Mouse (Mus musculus): Measurements from ENCODE around the gene Spryd7. TPM values are rescaled to one million over a fixed set of nuclear protein-coding genes. Genes with fewer than 3 reads are reported as not detected.
"Not testable (repeated sequence)": the region's sequence is repeated elsewhere in the genome, so short reads cannot be mapped to it uniquely, and the experiment has no call there.

The Spryd7 gene
- 21.3 and 22.8 TPM in 2 replicates for polyA plus RNA-seq (2015; fragmentation: Nextera tagmentation; extraction: Ambion mirVana)

DNA sequence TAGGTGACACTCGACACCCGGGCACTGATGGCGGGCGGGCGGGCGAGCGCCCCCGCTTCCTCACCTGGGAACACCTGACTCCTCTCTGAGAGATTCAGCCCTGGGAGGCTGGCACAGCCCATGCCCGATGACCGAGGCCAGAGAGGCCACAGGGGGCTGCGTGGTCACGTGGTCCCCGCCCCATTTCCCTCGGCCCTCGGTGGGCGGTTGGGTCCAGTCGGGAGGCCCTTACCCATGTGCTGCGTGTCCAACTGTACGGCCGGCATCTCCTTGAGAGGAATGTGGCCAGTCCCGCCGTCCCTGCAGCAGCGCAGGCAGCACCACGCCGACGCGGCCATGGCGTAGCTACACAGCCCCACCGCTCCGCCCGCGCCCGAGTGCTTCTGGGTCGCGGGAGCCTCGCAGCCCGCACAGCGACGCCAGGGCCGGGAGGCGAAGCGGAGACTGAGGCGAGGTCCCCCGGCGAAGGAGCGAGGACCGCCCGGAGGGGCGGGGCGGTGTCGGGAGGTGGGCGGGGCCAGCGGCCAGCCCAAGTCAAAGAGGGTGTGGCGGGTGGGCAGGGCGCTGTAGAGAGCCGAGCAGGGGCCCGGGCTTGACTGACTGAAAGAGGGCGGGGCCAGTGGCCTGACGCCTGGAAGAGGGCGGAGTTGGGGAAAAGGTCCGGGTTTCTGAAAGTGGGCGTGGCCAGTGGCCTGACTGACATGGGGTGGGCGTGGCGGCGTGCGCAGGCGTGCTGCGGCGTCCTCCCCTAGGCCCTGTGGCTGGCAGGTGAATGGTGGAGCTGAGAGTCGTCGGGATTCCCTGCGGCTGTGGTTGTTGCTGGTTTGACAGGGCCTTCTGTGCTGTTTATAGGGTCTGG lies at the start of gene Spryd7:
TSS of gene Spryd7 (minus strand) at position 598 of the 859 bp plus-strand sequence.
- H3K4me1 ChIP-seq, result peaks cover 14% of the 10 kb centered on the region
- peaks cover 4% of the 10 kb centered on the region; the same call in 1 of the 2 replicates for H3K9me3 ChIP-seq
- ATAC-seq (ENCODE audit: extremely low read depth, insufficient number of reproducible peaks, low FRiP score, low TSS enrichment), result peak; percentile 98
- peak within 1 kb of the TSS; percentile 88 for H3K9ac ChIP-seq
- no peaks in the 10 kb centered on the region for H3K27me3 ChIP-seq (replicated peaks)
- H3K27ac ChIP-seq (replicated peaks), result peak within 1 kb of the TSS; percentile 85
- H3K4me3 ChIP-seq, result peak within 1 kb of the TSS; percentile 75
- under 1% methylated on average over 72 of the region's 72 CpGs for WGBS
- H3K4me2 ChIP-seq, result peak within 1 kb of the TSS; percentile 90
- H3K36me3 ChIP-seq, result no peaks in the 10 kb centered on the region

DNA sequence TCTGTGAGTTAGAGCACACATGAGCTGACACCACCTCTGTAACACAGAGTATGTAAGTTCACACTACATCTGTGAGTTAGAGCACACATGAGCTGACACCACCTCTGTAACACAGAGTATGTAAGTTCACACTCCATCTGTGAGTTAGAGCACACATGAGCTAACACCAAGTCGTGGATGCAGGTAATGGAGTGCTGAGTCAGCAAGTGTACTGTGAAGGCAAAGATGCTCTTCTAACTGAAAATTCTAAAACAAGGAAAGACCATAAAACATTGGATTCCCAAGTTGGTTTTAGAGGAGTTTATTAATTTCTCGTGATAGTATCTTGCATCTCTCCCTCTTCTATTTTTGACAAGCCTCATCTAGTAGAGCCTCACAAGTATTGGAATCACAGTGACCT lies 49.4 kb upstream of the Spryd7 start:
- WGBS, result 79% methylated on average over 2 of the region's 2 CpGs
- H3K4me1 ChIP-seq; ATAC-seq (ENCODE audit: extremely low read depth, insufficient number of reproducible peaks, low FRiP score, low TSS enrichment); H3K27ac ChIP-seq (replicated peaks); H3K9me3 ChIP-seq; H3K27me3 ChIP-seq (replicated peaks); H3K4me3 ChIP-seq; H3K9ac ChIP-seq; H3K4me2 ChIP-seq: not testable (repeated sequence)
- H3K36me3 ChIP-seq, result peaks cover 52% of the 10 kb centered on the region

DNA sequence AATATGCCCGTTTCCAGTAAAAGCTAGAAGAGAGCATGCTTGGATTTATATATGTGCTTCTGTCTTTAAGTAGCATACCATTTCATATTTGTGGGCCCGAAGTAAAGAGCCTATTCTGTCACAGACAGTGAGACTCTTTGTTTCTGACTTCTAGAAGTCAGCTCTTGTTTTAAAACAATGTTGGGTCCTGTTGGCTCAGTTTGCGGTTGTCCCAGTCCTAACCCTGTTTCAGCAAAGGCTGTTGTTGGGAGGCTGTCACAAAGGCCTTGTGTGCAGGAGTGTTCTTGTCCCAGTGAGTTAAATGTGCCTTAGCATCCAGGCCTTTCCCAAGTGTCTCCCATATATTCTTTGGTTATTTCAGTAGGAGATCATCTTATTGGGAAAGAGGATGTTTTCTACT lies 47.4 kb upstream of the Spryd7 start:
- no peak overlapping the region for H3K9ac ChIP-seq
- H3K4me1 ChIP-seq, result peaks cover 20% of the 10 kb centered on the region
- ATAC-seq (ENCODE audit: extremely low read depth, insufficient number of reproducible peaks, low FRiP score, low TSS enrichment), result no peak
- H3K9me3 ChIP-seq, result no peaks in the 10 kb centered on the region
- H3K27ac ChIP-seq (replicated peaks), result no peak overlapping the region
- H3K4me3 ChIP-seq, result no peak overlapping the region
- no peak overlapping the region for H3K4me2 ChIP-seq
- peaks cover 52% of the 10 kb centered on the region for H3K36me3 ChIP-seq
- WGBS, result 88% methylated on average over 3 of the region's 3 CpGs
- H3K27me3 ChIP-seq (replicated peaks), result no peaks in the 10 kb centered on the region

DNA sequence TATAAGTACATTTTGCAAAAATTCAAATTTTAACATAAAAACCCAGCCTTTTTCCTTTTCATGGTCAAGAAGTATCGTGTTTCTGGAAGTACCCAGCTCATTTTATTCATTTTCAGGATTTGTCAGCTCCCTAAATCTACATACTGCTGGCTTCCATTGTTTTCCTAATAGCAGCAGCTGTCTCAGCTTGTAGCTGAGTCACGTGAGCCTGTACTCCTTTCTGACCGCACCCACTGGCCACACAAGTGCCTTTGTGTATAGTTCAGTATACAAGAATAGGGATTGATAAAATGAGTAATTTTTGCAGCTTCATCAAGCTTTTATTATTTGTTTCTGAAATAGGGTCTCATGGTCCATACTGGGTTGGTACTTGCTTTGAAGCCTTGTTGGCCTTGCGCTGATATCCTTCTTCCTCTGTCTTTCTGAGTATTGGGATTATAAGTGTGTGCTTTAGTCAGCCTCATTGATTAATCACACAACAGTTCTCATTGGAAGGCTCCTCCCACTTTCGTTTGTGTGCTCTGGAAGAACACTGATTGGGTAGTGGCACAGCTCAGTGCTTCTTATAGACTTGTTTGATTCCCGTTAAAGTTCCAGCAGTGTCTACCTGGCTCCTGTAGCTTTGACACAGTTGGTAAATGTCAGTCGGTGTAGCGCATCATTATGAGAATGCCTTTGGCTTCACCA lies 46.5 kb upstream of the Spryd7 start:
- H3K4me3 ChIP-seq, result no peak overlapping the region
- ATAC-seq (ENCODE audit: extremely low read depth, insufficient number of reproducible peaks, low FRiP score, low TSS enrichment), result no peak
- no peaks in the 10 kb centered on the region for H3K27me3 ChIP-seq (replicated peaks)
- H3K36me3 ChIP-seq, result peaks cover 52% of the 10 kb centered on the region
- no peaks in the 10 kb centered on the region for H3K9me3 ChIP-seq
- peaks cover 20% of the 10 kb centered on the region for H3K4me1 ChIP-seq
- no peak overlapping the region for H3K4me2 ChIP-seq
- H3K9ac ChIP-seq, result no peak overlapping the region
- no peak overlapping the region for H3K27ac ChIP-seq (replicated peaks)
- WGBS, result 87% methylated on average over 8 of the region's 8 CpGs

DNA sequence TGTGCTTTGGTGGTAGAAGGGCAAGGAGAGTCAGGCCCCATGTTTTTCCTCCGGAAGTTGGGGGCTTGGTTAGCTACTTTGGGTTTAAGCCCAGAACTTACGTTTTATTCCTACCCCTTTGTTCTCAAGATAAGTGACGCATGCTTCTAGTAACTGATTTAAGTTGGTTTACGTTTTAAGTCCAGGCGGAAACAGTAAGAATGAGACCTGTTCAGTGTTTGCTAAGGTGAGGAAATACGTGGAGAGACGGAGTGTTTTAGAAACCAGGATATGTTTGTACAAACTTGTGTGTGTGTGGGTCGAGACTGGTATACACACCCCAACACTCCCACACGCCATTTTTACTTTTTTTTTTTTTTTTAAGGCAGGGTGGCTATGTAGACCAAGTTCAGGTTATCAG lies 44.7 kb upstream of the Spryd7 start:
- Histone ChIP-seq H3K4me2 (peak overlapping the region; percentile 68), H3K27me3 (replicated peaks) (no peaks in the 10 kb centered on the region), H3K27ac (replicated peaks) (no peak overlapping the region), H3K36me3 (peaks cover 39% of the 10 kb centered on the region), H3K4me3 (no peak overlapping the region; the same call in 1 of the 2 replicates), H3K9me3 (no peaks in the 10 kb centered on the region), H3K4me1 (peaks cover 24% of the 10 kb centered on the region), H3K9ac (no peak overlapping the region)
- ATAC-seq (ENCODE audit: extremely low read depth, insufficient number of reproducible peaks, low FRiP score, low TSS enrichment), result no peak
- WGBS, result 76% methylated on average over 9 of the region's 9 CpGs

DNA sequence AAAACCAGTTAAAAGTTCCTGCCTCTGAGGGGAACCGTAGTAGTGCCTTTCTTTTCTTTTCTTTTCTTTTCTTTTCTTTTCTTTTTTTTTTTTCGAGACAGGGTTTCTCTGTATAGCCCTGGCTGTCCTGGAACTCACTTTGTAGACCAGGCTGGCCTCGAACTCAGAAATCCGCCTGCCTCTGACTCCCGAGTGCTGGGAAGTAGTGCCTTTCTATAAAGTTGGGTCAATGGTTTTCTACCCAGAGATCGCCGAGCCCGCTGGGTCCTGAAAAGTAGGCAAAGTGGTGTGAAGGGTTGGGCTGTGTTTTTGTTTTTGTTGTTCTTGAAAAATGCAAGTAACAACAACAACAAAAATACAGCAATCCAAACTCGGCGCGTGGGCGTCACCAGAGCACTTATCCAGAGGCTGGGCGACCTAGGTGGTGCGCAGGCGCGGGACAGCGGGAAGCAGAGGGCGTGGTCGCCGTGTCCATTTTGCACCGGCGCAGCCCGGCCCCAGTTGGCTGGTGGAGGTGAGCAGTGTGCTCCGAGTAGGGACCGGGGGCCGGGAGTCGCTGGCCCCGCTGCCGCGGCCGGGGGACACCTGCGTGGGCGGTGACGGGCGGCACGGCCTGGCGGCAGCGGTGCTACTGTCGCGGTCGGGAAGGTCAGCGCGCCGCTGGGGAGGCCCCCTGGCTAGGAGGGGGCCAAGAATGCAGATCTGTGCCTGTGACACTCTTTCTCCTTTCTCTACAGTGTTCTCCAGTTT lies 42.5 kb upstream of the Spryd7 start:
- Histone ChIP-seq H3K36me3 (peaks cover 20% of the 10 kb centered on the region), H3K9me3 (no peaks in the 10 kb centered on the region), H3K4me1 (peaks cover 24% of the 10 kb centered on the region), H3K4me3 (peak overlapping the region; percentile 82), H3K27ac (replicated peaks) (peak overlapping the region; percentile 88), H3K27me3 (replicated peaks) (no peaks in the 10 kb centered on the region), H3K9ac (peak overlapping the region; percentile 93), H3K4me2 (peak overlapping the region; percentile 68)
- 3% methylated on average over 44 of the region's 44 CpGs for WGBS
- ATAC-seq (ENCODE audit: extremely low read depth, insufficient number of reproducible peaks, low FRiP score, low TSS enrichment), result peak; percentile 94

DNA sequence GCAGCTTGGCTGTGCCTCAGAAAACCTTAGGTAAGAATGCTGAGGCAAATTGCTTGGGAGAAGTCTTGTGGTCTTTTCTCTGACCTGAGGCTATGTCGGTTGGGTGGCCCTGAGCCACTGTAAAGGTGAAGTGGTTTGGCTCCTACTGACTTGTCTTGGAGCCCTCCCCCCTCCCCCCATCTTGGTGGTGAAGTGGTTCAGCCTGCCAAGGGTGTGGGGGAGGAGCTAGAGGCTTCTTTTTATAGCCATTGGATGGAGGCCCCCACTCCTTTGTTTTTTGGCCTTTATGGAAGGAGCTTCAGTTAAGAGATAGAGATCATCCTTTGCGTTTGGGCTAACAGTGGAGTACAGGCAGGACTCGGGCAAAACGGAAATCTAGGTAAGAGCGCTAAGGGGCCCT lies 41.3 kb upstream of the Spryd7 start, which contains the start of gene Trim13:
TSS of gene Trim13 (plus strand) at position 280 of the 400 bp plus-strand sequence.
- no peaks in the 10 kb centered on the region for H3K27me3 ChIP-seq (replicated peaks)
- peak within 1 kb of the TSS; percentile 93 for H3K9ac ChIP-seq
- no peak for ATAC-seq (ENCODE audit: extremely low read depth, insufficient number of reproducible peaks, low FRiP score, low TSS enrichment)
- H3K4me1 ChIP-seq, result peaks cover 24% of the 10 kb centered on the region
- WGBS, result 47% methylated on average over 5 of the region's 5 CpGs
- H3K27ac ChIP-seq (replicated peaks), result no peak within 1 kb of the TSS
- H3K9me3 ChIP-seq, result no peaks in the 10 kb centered on the region
- peak within 1 kb of the TSS; percentile 68 for H3K4me2 ChIP-seq
- H3K4me3 ChIP-seq, result peak within 1 kb of the TSS; percentile 82
- H3K36me3 ChIP-seq, result peaks cover 7% of the 10 kb centered on the region; the same call in 1 of the 2 replicates

DNA sequence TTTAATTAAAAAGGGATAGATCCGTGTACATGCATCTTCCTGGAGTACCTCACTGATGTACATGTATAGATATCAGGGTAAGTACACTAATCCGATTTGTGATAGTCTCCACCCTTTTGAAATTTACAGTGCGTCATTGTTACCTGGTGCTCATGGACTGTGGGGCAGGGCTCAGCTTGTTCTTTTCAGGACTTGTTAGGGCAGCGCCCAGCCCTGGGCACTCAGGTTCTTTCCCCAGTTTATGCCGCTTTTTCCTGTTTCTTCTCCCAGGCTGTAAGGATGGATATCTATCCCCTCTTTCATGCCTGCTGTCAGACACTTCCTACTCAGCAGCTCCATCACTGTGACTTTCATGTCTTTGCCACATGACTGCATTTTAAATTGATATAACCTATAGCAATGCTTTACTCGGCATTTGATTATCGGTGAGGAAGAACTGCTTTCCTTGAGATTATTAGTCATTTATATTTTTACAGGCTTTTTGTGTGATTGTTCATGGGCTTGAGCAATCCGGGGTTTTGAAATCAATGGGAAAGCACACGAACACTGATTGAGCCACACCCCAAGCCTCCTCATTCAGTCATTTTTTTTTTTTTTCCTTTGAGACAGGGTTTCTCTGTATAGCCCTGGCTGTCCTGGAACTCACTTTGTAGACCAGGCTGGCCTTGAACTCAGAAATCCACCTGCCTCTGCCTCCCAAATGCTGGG lies 40.2 kb upstream of the Spryd7 start:
- Histone ChIP-seq H3K4me3 (no peak overlapping the region), H3K27ac (replicated peaks) (no peak overlapping the region), H3K9me3 (no peaks in the 10 kb centered on the region), H3K4me2 (no peak overlapping the region), H3K36me3 (peaks cover 5% of the 10 kb centered on the region; the same call in 1 of the 2 replicates), H3K27me3 (replicated peaks) (no peaks in the 10 kb centered on the region), H3K4me1 (peaks cover 22% of the 10 kb centered on the region), H3K9ac (no peak overlapping the region)
- WGBS, result 84% methylated on average over 9 of the region's 9 CpGs
- ATAC-seq (ENCODE audit: extremely low read depth, insufficient number of reproducible peaks, low FRiP score, low TSS enrichment), result no peak

DNA sequence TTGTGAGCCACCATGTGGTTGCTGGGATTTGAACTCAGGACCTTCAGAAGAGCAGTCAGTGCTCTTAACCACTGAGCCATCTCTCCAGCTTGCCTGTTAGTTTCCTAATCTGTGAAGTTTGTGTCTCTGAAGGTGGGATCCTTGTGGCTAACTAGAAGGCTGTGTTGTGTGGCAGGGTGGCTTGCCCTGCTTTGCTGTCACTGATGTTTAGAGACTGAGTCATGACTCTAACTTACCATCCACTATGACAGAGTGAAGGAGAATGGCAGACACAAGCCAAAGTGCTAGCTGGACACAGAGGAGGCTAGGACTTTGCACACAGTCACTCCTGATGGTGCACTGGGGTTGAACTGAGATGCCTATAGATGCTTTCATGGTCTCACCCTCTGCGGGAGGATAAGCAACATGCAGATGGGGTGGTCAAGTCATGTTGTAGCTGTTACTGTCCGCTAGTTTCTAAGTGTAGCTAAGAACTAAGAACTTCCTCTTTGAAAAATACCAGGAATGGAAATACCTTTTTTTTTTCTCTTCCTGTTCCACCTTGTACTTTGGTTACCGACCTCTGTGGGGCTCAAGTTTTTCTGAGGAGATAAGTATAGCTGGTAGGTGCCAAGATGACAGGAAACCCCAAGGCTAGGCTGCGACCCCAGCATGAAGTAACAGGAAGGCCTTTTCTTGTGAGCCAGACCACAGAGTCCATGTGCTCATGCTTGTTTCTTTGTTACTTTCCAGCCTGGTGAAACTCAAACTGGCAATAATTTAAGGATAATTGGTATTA lies 32.8 kb upstream of the Spryd7 start:
- Histone ChIP-seq H3K4me2 (no peak overlapping the region), H3K9ac (no peak overlapping the region), H3K27ac (replicated peaks) (no peak overlapping the region), H3K36me3 (no peaks in the 10 kb centered on the region), H3K27me3 (replicated peaks) (no peaks in the 10 kb centered on the region), H3K9me3 (no peaks in the 10 kb centered on the region), H3K4me1 (no peaks in the 10 kb centered on the region), H3K4me3 (no peak overlapping the region)
- WGBS, result 56% methylated on average over 4 of the region's 4 CpGs
- ATAC-seq (ENCODE audit: extremely low read depth, insufficient number of reproducible peaks, low FRiP score, low TSS enrichment), result no peak

DNA sequence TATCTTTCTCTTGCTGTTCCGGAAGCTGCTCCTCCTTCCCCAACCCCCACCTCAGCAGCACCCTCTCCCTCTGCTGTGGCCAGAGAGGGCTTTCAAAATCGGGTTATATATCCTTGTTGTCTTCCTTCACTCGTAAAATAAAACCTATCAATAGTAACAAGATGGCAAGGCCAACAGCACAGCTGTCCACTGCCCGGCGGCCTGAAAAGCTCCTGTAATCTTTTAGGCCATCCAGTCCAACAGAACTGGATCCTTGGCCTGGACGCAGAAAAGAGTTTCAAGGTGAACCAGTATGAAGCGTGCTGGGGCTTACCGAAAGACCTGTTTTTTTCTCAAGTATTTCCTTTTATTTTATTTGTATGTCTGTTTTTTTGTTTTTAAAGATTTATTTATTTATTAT lies 19.3 kb upstream of the Spryd7 start:
- no peak overlapping the region for H3K4me2 ChIP-seq
- H3K27me3 ChIP-seq (replicated peaks), result no peaks in the 10 kb centered on the region
- no peak for ATAC-seq (ENCODE audit: extremely low read depth, insufficient number of reproducible peaks, low FRiP score, low TSS enrichment)
- no peaks in the 10 kb centered on the region for H3K9me3 ChIP-seq
- no peaks in the 10 kb centered on the region for H3K36me3 ChIP-seq
- no peak overlapping the region for H3K9ac ChIP-seq
- 74% methylated on average over 8 of the region's 8 CpGs for WGBS
- 0 out of 2 replicates have a peak, but pooled peaks cover 3% of the 10 kb centered on the region for H3K4me1 ChIP-seq
- H3K4me3 ChIP-seq, result no peak overlapping the region
- H3K27ac ChIP-seq (replicated peaks), result no peak overlapping the region
